Mouse (Mus musculus) forebrain, embryonic 15.5 days (tissue): Measurements from ENCODE around the gene Dhx30. TPM values are rescaled to one million over a fixed set of nuclear protein-coding genes. Genes with fewer than 3 reads are reported as not detected.
"Not testable (repeated sequence)": the region's sequence is repeated elsewhere in the genome, so short reads cannot be mapped to it uniquely, and the experiment has no call there.

Source experiments
- ATAC-seq: fragments of 200-750 bp; cut with Nextera tagmentation; replicated peaks from 2 replicates; pipeline ENCODE4 v1.8.0; 2017; ENCODE audit warnings: mild to moderate bottlenecking, moderate TSS enrichment, moderate library complexity
- H3K27ac ChIP-seq: fragments of 300-500 bp; sonication (generic); replicated peaks from 2 replicates; pipeline ENCODE4 v1.5.1; 2015; ENCODE audit warnings: mild to moderate bottlenecking, inconsistent platforms
- H3K27me3 ChIP-seq: fragments of 300-500 bp; sonication (generic); 2 replicates; pipeline ENCODE4 v1.6.1; 2015; ENCODE audit warnings: inconsistent platforms
- H3K36me3 ChIP-seq: fragments of 300-500 bp; sonication (generic); 2 replicates; pipeline ENCODE4 v1.6.1; 2015; ENCODE audit warnings: mild to moderate bottlenecking, inconsistent platforms
- H3K4me1 ChIP-seq: fragments of 300-500 bp; sonication (generic); 2 replicates; pipeline ENCODE4 v1.6.1; 2015; ENCODE audit warnings: inconsistent platforms
- H3K4me2 ChIP-seq: fragments of 300-500 bp; sonication (generic); replicated peaks from 2 replicates; pipeline ENCODE4 v1.6.1; 2015; ENCODE audit warnings: mild to moderate bottlenecking, inconsistent platforms
- H3K4me3 ChIP-seq: fragments of 300-500 bp; sonication (generic); 2 replicates; pipeline ENCODE4 v1.5.1; 2015; ENCODE audit warnings: mild to moderate bottlenecking, inconsistent platforms
- H3K9ac ChIP-seq: fragments of 300-500 bp; sonication (generic); replicated peaks from 2 replicates; pipeline ENCODE4 v1.6.1; 2015; ENCODE audit warnings: mild to moderate bottlenecking, inconsistent platforms
- H3K9me3 ChIP-seq: fragments of 300-500 bp; sonication (generic); 2 replicates; pipeline ENCODE4 v1.6.1; 2016; ENCODE audit warnings: inconsistent platforms
- WGBS: fragments of 180-500 bp; shearing (Covaris S2); methylation state at CpG from one replicate; pipeline ENCODE4 v1.1.7; 2015; ENCODE audit warnings: mixed read lengths; 5-methylcytosine and 5-hydroxymethylcytosine counted together
- polyA plus RNA-seq: library from polyadenylated mRNA; unstranded; fragments of >200 nt; fragmentation: Nextera tagmentation; extraction: Ambion mirVana; gene quantifications from 2 replicates; pipeline ENCODE4 v1.2.1, GENCODE M21; 2015

Dhx30 gene
- polyA plus RNA-seq, 1 experiment from 2014 or later, result 211 TPM

GRCm38 (mm10) chr9:110085693-110086092 is 31.9 kb downstream of the Dhx30 start:
- ATAC-seq, result no peak
- Histone ChIP-seq H3K9me3 (no peaks in the 10 kb centered on the region), H3K27me3 (no peaks in the 10 kb centered on the region), H3K9ac (no peak overlapping the region), H3K36me3 (peaks cover 95% of the 10 kb centered on the region), H3K4me1 (no peaks in the 10 kb centered on the region), H3K27ac (no peak overlapping the region), H3K4me3 (no peak overlapping the region), H3K4me2 (no peak overlapping the region)
- WGBS, result 95% methylated on average over 8 of the region's 8 CpGs

GRCm38 (mm10) chr9:110084201-110084964 is 33.2 kb downstream of the Dhx30 start:
- Histone ChIP-seq H3K27ac (no peak overlapping the region), H3K4me2 (no peak overlapping the region), H3K4me3 (no peak overlapping the region), H3K4me1 (no peaks in the 10 kb centered on the region), H3K9ac (no peak overlapping the region), H3K36me3 (peaks cover 95% of the 10 kb centered on the region), H3K27me3 (no peaks in the 10 kb centered on the region), H3K9me3 (no peaks in the 10 kb centered on the region)
- no peak for ATAC-seq
- WGBS, result 89% methylated on average over 25 of the region's 25 CpGs

DNA sequence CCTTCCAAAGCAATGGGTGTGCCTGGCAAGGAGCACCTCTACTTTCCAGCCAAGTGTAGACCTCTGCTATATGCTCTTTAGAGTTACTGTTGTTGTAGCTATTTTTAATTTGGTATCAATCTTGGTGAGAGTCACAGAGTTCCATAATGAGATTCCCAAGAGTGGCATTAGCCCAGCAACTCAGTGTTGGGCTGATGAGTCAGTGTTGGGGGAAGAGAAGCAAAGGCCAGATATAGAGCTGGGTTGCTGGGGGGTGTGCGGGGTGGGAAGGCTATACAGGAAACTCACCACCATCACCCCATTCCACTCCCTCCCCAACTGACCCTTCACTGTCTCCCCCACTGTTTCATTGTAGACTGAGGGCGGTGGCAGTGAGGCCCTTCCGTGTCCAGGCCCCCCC is 36.6 kb downstream of the Dhx30 start:
- Histone ChIP-seq H3K27me3 (no peaks in the 10 kb centered on the region), H3K4me1 (no peaks in the 10 kb centered on the region), H3K4me3 (no peak overlapping the region), H3K4me2 (no peak overlapping the region), H3K9me3 (no peaks in the 10 kb centered on the region), H3K36me3 (peaks cover 75% of the 10 kb centered on the region), H3K9ac (no peak overlapping the region), H3K27ac (no peak overlapping the region)
- 68% methylated on average over 3 of the region's 3 CpGs for WGBS
- no peak for ATAC-seq

- not testable (repeated sequence) for H3K9me3 ChIP-seq, H3K27ac ChIP-seq, ATAC-seq, H3K9ac ChIP-seq, H3K4me2 ChIP-seq, H3K4me3 ChIP-seq, H3K4me1 ChIP-seq, H3K27me3 ChIP-seq
- H3K36me3 ChIP-seq, result peaks cover 63% of the 10 kb centered on the region
- WGBS, result 89% methylated on average over 4 of the region's 7 CpGs
Observed at GRCm38 (mm10) chr9:110076468-110076867, 41.2 kb downstream of the Dhx30 start.

DNA sequence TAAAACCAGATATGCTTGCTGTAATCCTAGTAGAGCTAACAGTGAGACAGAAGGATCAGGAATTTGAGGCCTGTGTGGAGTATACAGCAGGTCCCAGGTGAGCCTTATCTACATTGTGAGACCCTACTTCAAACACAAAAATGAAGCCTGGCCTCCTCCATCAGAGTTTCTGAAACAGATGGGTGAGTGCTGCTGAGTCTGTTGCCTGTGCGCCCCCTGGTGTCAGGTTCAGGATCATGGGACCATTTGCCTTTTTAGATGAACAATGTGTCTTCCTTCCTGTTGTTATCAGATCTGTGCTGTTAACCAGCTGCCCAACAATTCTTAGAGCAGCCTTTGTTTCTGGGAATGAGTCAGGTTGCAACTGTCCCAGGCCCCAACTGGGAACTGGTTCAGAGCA is 45.8 kb downstream of the Dhx30 start:
- Histone ChIP-seq H3K27me3 (no peaks in the 10 kb centered on the region), H3K9me3 (no peaks in the 10 kb centered on the region), H3K4me3 (no peak overlapping the region), H3K4me2 (no peak overlapping the region), H3K36me3 (peaks cover 68% of the 10 kb centered on the region), H3K9ac (no peak overlapping the region), H3K4me1 (peaks cover 9% of the 10 kb centered on the region), H3K27ac (no peak overlapping the region)
- ATAC-seq, result peak; percentile 73
- WGBS, result 4% methylated on average over 1 of the region's 1 CpGs

DNA sequence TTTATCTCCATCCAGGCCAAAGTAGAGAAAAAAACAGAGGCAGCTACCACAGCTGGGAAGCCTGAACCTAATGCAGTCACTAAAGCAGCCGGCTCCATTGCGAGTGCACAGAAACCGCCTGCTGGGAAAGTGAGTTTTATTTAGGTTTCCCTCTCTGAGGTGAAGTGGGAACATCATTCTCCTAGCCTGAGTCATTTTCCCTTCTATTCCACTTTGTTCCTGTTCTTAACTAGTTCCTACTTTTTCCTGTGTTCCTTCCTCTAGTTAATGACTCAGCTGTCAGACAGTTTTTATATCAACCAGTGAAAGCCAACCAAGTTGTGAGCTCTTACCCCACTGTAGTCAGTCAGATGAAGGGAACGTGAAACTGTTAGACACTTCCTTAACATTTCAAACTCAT is 46.6 kb downstream of the Dhx30 start:
- H3K27me3 ChIP-seq, result no peaks in the 10 kb centered on the region
- H3K9ac ChIP-seq, result no peak overlapping the region
- 83% methylated on average over 4 of the region's 4 CpGs for WGBS
- no peaks in the 10 kb centered on the region for H3K9me3 ChIP-seq
- no peak for ATAC-seq
- peaks cover 9% of the 10 kb centered on the region for H3K4me1 ChIP-seq
- H3K4me3 ChIP-seq, result no peak overlapping the region
- peaks cover 67% of the 10 kb centered on the region for H3K36me3 ChIP-seq
- H3K27ac ChIP-seq, result no peak overlapping the region
- H3K4me2 ChIP-seq, result no peak overlapping the region

DNA sequence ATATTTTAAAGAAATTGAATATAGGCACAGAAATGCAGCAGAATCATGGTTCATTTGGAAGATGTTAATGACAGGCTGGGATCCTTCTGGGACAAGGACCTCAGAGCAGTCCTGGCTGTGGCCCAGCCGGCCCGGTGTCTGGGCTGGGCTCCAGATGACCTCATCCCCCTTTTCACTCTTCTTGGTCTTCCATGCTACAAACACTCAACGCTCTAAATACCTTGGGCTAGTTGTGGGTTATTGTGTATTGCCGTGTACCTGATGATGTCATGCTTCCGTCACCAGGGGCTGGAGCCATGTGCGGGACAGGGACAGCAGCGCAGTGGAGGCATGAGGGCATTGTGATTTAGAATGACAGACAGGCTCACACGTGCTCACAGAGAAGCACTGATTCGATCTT is 47.3 kb downstream of the Dhx30 start:
- Histone ChIP-seq H3K9me3 (no peaks in the 10 kb centered on the region), H3K36me3 (peaks cover 62% of the 10 kb centered on the region), H3K4me1 (peaks cover 9% of the 10 kb centered on the region), H3K4me3 (no peak overlapping the region), H3K27ac (peak overlapping the region; percentile 47; the same call in 1 of the 2 replicates), H3K4me2 (no peak overlapping the region), H3K9ac (no peak overlapping the region), H3K27me3 (no peaks in the 10 kb centered on the region)
- WGBS, result 38% methylated on average over 9 of the region's 9 CpGs
- ATAC-seq, result peak; percentile 58; the same call in 1 of the 2 replicates

GRCm38 (mm10) chr9:110068745-110069144 is 48.9 kb downstream of the Dhx30 start:
- Histone ChIP-seq H3K4me1 (peaks cover 9% of the 10 kb centered on the region), H3K27me3 (no peaks in the 10 kb centered on the region), H3K4me2 (no peak overlapping the region), H3K9me3 (no peaks in the 10 kb centered on the region), H3K9ac (no peak overlapping the region), H3K36me3 (peaks cover 57% of the 10 kb centered on the region), H3K27ac (no peak overlapping the region), H3K4me3 (no peak overlapping the region)
- ATAC-seq, result no peak
- 94% methylated on average over 6 of the region's 6 CpGs for WGBS

DNA sequence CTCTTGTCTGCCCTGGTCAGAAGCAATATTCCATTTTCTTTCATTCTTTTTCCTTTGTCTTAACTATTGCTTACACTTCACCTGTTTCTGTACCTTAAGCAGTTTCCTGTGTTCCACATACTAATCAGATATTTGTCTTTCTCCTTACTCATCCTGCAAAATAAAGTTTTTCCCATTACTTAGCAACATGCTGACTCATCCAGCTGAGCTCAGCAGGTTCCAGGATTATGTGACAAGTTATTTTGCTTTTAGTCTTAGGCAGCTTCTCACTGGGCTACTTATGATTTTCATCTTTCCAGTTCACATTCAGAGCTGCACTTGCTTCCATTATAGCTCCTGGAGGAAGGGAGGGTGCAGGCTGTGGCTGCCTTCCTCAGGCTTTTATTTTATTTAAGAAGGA is 53.0 kb downstream of the Dhx30 start:
- ATAC-seq, result no peak
- no peaks in the 10 kb centered on the region for H3K4me1 ChIP-seq

GRCm38 (mm10) chr9:110062861-110063260 is 54.8 kb downstream of the Dhx30 start:
- Histone ChIP-seq H3K27ac (no peak overlapping the region), H3K9me3 (no peaks in the 10 kb centered on the region), H3K36me3 (peaks cover 16% of the 10 kb centered on the region), H3K4me3 (no peak overlapping the region), H3K9ac (no peak overlapping the region), H3K27me3 (no peaks in the 10 kb centered on the region), H3K4me2 (no peak overlapping the region), H3K4me1 (no peaks in the 10 kb centered on the region)
- 96% methylated on average over 6 of the region's 6 CpGs for WGBS
- no peak for ATAC-seq

More for the DNA sequence above, 53.0 kb downstream of the Dhx30 start:
- Histone ChIP-seq H3K27me3 (no peaks in the 10 kb centered on the region), H3K9me3 (no peaks in the 10 kb centered on the region), H3K4me3 (no peak overlapping the region), H3K36me3 (peaks cover 34% of the 10 kb centered on the region), H3K4me2 (no peak overlapping the region), H3K9ac (no peak overlapping the region), H3K27ac (no peak overlapping the region)

DNA sequence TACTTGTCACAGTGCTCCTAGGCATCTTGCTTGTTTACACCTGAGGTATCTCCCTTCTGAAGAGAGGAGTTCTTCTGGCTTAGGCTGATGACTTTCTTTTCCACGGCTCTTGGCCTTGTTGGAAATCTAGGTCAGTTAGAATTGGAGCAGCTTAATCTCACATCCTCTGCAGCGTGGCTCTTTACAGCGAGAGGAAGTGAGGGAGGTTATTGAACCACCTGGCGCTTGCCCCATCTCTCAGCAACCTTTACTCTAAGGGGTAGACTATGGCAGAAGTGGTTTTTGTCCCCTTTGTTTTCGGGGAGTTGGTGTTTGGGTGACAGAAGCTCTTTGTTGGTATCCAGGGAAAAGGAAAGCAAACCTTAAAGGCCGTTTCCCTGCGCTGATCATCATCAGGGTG is 55.2 kb downstream of the Dhx30 start:
- H3K9me3 ChIP-seq, result no peaks in the 10 kb centered on the region
- WGBS, result 83% methylated on average over 7 of the region's 7 CpGs
- no peak overlapping the region for H3K4me3 ChIP-seq
- no peak for ATAC-seq
- peaks cover 11% of the 10 kb centered on the region for H3K36me3 ChIP-seq
- H3K9ac ChIP-seq, result no peak overlapping the region
- no peaks in the 10 kb centered on the region for H3K27me3 ChIP-seq
- H3K4me1 ChIP-seq, result no peaks in the 10 kb centered on the region
- H3K27ac ChIP-seq, result no peak overlapping the region
- H3K4me2 ChIP-seq, result no peak overlapping the region

GRCm38 (mm10) chr9:110060761-110061160 is 56.9 kb downstream of the Dhx30 start:
- Histone ChIP-seq H3K4me1 (peaks cover 6% of the 10 kb centered on the region), H3K4me3 (no peak overlapping the region), H3K9me3 (no peaks in the 10 kb centered on the region), H3K4me2 (no peak overlapping the region), H3K36me3 (peaks cover 7% of the 10 kb centered on the region), H3K27ac (no peak overlapping the region), H3K27me3 (no peaks in the 10 kb centered on the region), H3K9ac (no peak overlapping the region)
- WGBS, result 47% methylated on average over 2 of the region's 2 CpGs
- no peak for ATAC-seq

- Histone ChIP-seq H3K4me2 (no peak overlapping the region), H3K9me3 (no peaks in the 10 kb centered on the region), H3K27me3 (no peaks in the 10 kb centered on the region), H3K9ac (no peak overlapping the region), H3K4me1 (peaks cover 40% of the 10 kb centered on the region), H3K27ac (no peak overlapping the region), H3K36me3 (no peaks in the 10 kb centered on the region), H3K4me3 (no peak overlapping the region)
- no peak for ATAC-seq
- 97% methylated on average over 1 of the region's 1 CpGs for WGBS
Observed at GRCm38 (mm10) chr9:110057200-110057599, 60.4 kb downstream of the Dhx30 start.
